Mouse (Mus musculus): Measurements from ENCODE around the gene Olfr65. TPM values are rescaled to one million over a fixed set of nuclear protein-coding genes. Genes with fewer than 3 reads are reported as not detected.

The Olfr65 gene
- polyA plus RNA-seq, 1 experiment: not detected

DNA sequence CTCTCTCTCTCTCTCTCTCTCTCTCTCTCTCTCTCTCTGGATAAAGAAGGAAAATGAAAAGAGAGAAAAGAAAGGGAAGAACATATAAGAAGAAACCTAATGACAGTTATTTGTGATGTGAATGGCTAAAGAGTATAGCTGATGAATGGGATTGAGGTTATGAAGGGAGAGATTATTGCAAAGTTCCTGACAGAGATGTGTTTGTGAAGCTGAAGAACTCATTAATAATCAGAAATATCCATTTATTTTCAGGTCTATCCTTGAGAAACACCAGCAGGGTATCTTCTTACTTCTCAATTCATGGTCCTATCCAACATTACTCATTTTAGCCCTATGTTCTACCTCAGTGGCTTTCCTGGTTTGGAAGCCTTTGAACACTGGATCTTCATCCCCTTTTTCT lies 25.2 kb downstream of the Olfr65 start, which contains the start of gene Olfr631:
Olfr631 (plus strand) TSS at position 301 of the 400 bp plus-strand sequence.
- H3K4me3 ChIP-seq (ENCODE audit: control insufficient read depth, low read depth, low read length): no peak within 1 kb of the TSS
- no peaks in the 10 kb centered on the region for H3K36me3 ChIP-seq (ENCODE audit: control insufficient read depth, insufficient read depth, low read length)
- no peaks in the 10 kb centered on the region for H3K4me1 ChIP-seq (ENCODE audit: control insufficient read depth, insufficient read depth, low read length)
- H3K27ac ChIP-seq (ENCODE audit: control insufficient read depth, insufficient read depth, low read depth, low read length): no peak within 1 kb of the TSS
- TF ChIP-seq CTCF (IDR thresholded peaks at IDR 0.05; ENCODE audit: control insufficient read depth, insufficient read depth, insufficient replicate concordance, low read depth, low read length) (no peak), POLR2A (IDR thresholded peaks at IDR 0.05; ENCODE audit: control insufficient read depth, low read depth, low read length) (no peak)
- H3K27me3 ChIP-seq (ENCODE audit: control insufficient read depth, insufficient read depth, low read length): no peaks in the 10 kb centered on the region

DNA sequence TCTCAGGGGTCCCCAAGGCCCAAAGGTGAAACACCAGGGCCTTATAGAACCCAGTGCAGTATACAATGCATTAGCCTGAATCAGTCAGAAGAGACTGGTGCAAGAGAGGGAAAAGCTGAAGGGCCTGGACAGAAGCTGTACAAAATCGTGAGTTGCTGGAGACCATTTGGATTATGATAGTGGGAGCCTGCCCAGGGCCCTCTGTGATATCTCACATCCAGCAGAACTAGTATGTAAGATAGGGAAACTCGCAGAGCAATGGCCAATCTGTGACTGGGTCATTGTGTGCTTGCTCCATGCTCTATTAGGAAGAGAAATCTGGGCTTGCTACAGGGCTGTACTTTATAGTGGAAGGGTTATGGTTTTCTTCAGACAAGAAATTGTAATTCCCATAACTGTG lies 31.0 kb downstream of the Olfr65 start, which contains the start of gene Olfr632:
Olfr632 (plus strand) TSS at position 84 of the 400 bp plus-strand sequence.
- H3K4me3 ChIP-seq (ENCODE audit: control insufficient read depth, low read depth, low read length): no peak within 1 kb of the TSS
- no peak within 1 kb of the TSS for H3K27ac ChIP-seq (ENCODE audit: control insufficient read depth, insufficient read depth, low read depth, low read length)
- H3K36me3 ChIP-seq (ENCODE audit: control insufficient read depth, insufficient read depth, low read length): no peaks in the 10 kb centered on the region
- H3K27me3 ChIP-seq (ENCODE audit: control insufficient read depth, insufficient read depth, low read length): no peaks in the 10 kb centered on the region
- TF ChIP-seq POLR2A (IDR thresholded peaks at IDR 0.05; ENCODE audit: control insufficient read depth, low read depth, low read length) (no peak), CTCF (IDR thresholded peaks at IDR 0.05; ENCODE audit: control insufficient read depth, insufficient read depth, insufficient replicate concordance, low read depth, low read length) (no peak)
- no peaks in the 10 kb centered on the region for H3K4me1 ChIP-seq (ENCODE audit: control insufficient read depth, insufficient read depth, low read length)

- no peaks in the 10 kb centered on the region for H3K36me3 ChIP-seq (ENCODE audit: control insufficient read depth, insufficient read depth, low read length)
- H3K27ac ChIP-seq (ENCODE audit: control insufficient read depth, insufficient read depth, low read depth, low read length): no peak overlapping the region
- H3K4me3 ChIP-seq (ENCODE audit: control insufficient read depth, low read depth, low read length): no peak overlapping the region
- no peaks in the 10 kb centered on the region for H3K4me1 ChIP-seq (ENCODE audit: control insufficient read depth, insufficient read depth, low read length)
- TF ChIP-seq CTCF (IDR thresholded peaks at IDR 0.05; ENCODE audit: control insufficient read depth, insufficient read depth, insufficient replicate concordance, low read depth, low read length) (no peak), POLR2A (IDR thresholded peaks at IDR 0.05; ENCODE audit: control insufficient read depth, low read depth, low read length) (no peak)
- no peaks in the 10 kb centered on the region for H3K27me3 ChIP-seq (ENCODE audit: control insufficient read depth, insufficient read depth, low read length)
Observed at GRCm38 (mm10) chr7:103942730-103943129, 39.4 kb downstream of the Olfr65 start.

DNA sequence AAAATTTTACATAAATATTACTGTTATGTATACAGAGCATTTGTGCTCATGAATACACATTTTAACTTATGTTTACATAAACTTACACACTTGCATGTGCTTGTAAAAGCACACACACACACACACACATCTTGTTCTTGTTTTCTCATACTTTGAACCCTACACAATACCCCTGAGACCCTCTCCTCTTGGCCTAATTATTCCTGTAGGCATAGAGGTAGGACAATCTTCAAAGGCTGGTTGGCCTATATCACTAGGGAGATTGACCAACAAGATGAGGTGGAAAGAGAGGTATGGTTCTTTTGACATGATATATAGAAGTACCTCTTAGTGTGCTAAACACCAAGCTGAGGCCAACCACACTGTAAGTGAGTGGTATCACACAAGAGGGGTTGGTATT lies 40.9 kb downstream of the Olfr65 start, which contains the start of gene Olfr633:
Olfr633 (plus strand) TSS at position 301 of the 400 bp plus-strand sequence.
- Histone ChIP-seq H3K36me3 (ENCODE audit: control insufficient read depth, insufficient read depth, low read length) (no peaks in the 10 kb centered on the region), H3K27ac (ENCODE audit: control insufficient read depth, insufficient read depth, low read depth, low read length) (no peak within 1 kb of the TSS), H3K27me3 (ENCODE audit: control insufficient read depth, insufficient read depth, low read length) (no peaks in the 10 kb centered on the region), H3K4me3 (ENCODE audit: control insufficient read depth, low read depth, low read length) (no peak within 1 kb of the TSS), H3K4me1 (ENCODE audit: control insufficient read depth, insufficient read depth, low read length) (no peaks in the 10 kb centered on the region)
- no peak for TF ChIP-seq POLR2A (IDR thresholded peaks at IDR 0.05; ENCODE audit: control insufficient read depth, low read depth, low read length)
- TF ChIP-seq CTCF (IDR thresholded peaks at IDR 0.05; ENCODE audit: control insufficient read depth, insufficient read depth, insufficient replicate concordance, low read depth, low read length): no peak

Other genes starting within 250 kb of the Olfr65 start
- gene Olfr623, start 239.8 kb upstream of the Olfr65 start, polyA plus RNA-seq (2012; rRNA removed): not detected in 2 replicates
- gene Olfr624, start 232.3 kb upstream of the Olfr65 start, polyA plus RNA-seq (2012; rRNA removed): 0.02 TPM in 1 of 2 replicates, not detected in the other
- not detected in 2 replicates for gene Olfr625-ps1, start 220.8 kb upstream of the Olfr65 start, polyA plus RNA-seq (2012; rRNA removed)
- not detected in 2 replicates for gene Olfr243, start 188.8 kb upstream of the Olfr65 start, polyA plus RNA-seq (2012; rRNA removed)
- not detected in 2 replicates for gene Olfr628, start 173.1 kb upstream of the Olfr65 start, polyA plus RNA-seq (2012; rRNA removed)
- not detected in 2 replicates for gene Olfr629, start 158.5 kb upstream of the Olfr65 start, polyA plus RNA-seq (2012; rRNA removed)
- not detected in 2 replicates for gene Olfr630, start 146.2 kb upstream of the Olfr65 start, polyA plus RNA-seq (2012; rRNA removed)
- not detected in 2 replicates for gene Olfr69, start 131.9 kb upstream of the Olfr65 start, polyA plus RNA-seq (2012; rRNA removed)
- gene Olfr68, start 123.8 kb upstream of the Olfr65 start, polyA plus RNA-seq (2012; rRNA removed): not detected in 2 replicates
- gene Olfr67, start 111.7 kb upstream of the Olfr65 start, polyA plus RNA-seq (2012; rRNA removed): not detected in 2 replicates
- 8.1 and 11.1 TPM in 2 replicates for gene Hbb-bt, start 89.5 kb upstream of the Olfr65 start, polyA plus RNA-seq (2012; rRNA removed)
- gene Hbb-bs, start 75.4 kb upstream of the Olfr65 start, polyA plus RNA-seq (2012; rRNA removed): 78.9 and 88.8 TPM in 2 replicates
- not detected in 2 replicates for gene Hbb-bh2, start 63.0 kb upstream of the Olfr65 start, polyA plus RNA-seq (2012; rRNA removed)
- not detected in 2 replicates for gene Hbb-bh1, start 60.3 kb upstream of the Olfr65 start, polyA plus RNA-seq (2012; rRNA removed)
- gene Hbb-y, start 50.3 kb upstream of the Olfr65 start, polyA plus RNA-seq (2012; rRNA removed): 0.19 and 0.26 TPM in 2 replicates
- not detected in 2 replicates for gene Olfr66, start 17.2 kb upstream of the Olfr65 start, polyA plus RNA-seq (2012; rRNA removed)
- gene Olfr64, start 9.0 kb upstream of the Olfr65 start, polyA plus RNA-seq (2012; rRNA removed): not detected in 2 replicates
- gene Olfr631, start 25.3 kb downstream of the Olfr65 start, polyA plus RNA-seq (2012; rRNA removed): not detected in 2 replicates
- not detected in 2 replicates for gene Olfr632, start 30.9 kb downstream of the Olfr65 start, polyA plus RNA-seq (2012; rRNA removed)
- not detected in 2 replicates for gene Olfr633, start 41.0 kb downstream of the Olfr65 start, polyA plus RNA-seq (2012; rRNA removed)
- not detected in 2 replicates for gene Olfr635, start 67.7 kb downstream of the Olfr65 start, polyA plus RNA-seq (2012; rRNA removed)
- gene Olfr638, start 95.3 kb downstream of the Olfr65 start, polyA plus RNA-seq (2012; rRNA removed): not detected in 2 replicates
- not detected in 2 replicates for gene Olfr639, start 113.8 kb downstream of the Olfr65 start, polyA plus RNA-seq (2012; rRNA removed)
- 0.07 TPM in 1 of 2 replicates, not detected in the other for gene Olfr640, start 122.1 kb downstream of the Olfr65 start, polyA plus RNA-seq (2012; rRNA removed)
- 0.15 TPM in 1 of 2 replicates, not detected in the other for gene Olfr641, start 132.0 kb downstream of the Olfr65 start, polyA plus RNA-seq (2012; rRNA removed)
- 0.53 TPM in 1 of 2 replicates, not detected in the other for gene Olfr642, start 149.2 kb downstream of the Olfr65 start, polyA plus RNA-seq (2012; rRNA removed)
- gene 4930516K23Rik, start 158.0 kb downstream of the Olfr65 start, polyA plus RNA-seq (2012; rRNA removed): 0.80 and 0.89 TPM in 2 replicates
- gene Olfr644, start 168.4 kb downstream of the Olfr65 start, polyA plus RNA-seq (2012; rRNA removed): 0.12 TPM in 1 of 2 replicates, not detected in the other
- gene Olfr645, start 182.0 kb downstream of the Olfr65 start, polyA plus RNA-seq (2012; rRNA removed): 0.02 TPM in 1 of 2 replicates, not detected in the other
- not detected in 2 replicates for gene Olfr646, start 201.4 kb downstream of the Olfr65 start, polyA plus RNA-seq (2012; rRNA removed)
- 101 and 104 TPM in 2 replicates for gene Ubqln5, start 226.3 kb downstream of the Olfr65 start, polyA plus RNA-seq (2012; rRNA removed)
- gene Olfr643, start 233.9 kb downstream of the Olfr65 start, polyA plus RNA-seq (2012; rRNA removed): 0.17 and 0.51 TPM in 2 replicates
- gene Ubqln3, start 239.8 kb downstream of the Olfr65 start, polyA plus RNA-seq (2012; rRNA removed): 434 and 492 TPM in 2 replicates
- 257 and 316 TPM in 2 replicates for gene Ubqlnl, start 247.1 kb downstream of the Olfr65 start, polyA plus RNA-seq (2012; rRNA removed)